Mouse (Mus musculus) CH12.LX (cell line): ENCODE results near the gene Cgas. TPM values are rescaled to one million over a fixed set of nuclear protein-coding genes. Genes with fewer than 3 reads are reported as not detected.

ENCODE experiments used
- DNase-seq: peaks from one replicate; pipeline ENCODE4 v3.0.0-alpha.2; 2013; ENCODE audit errors: extremely low read depth
- H3K27ac ChIP-seq: 2 replicates; pipeline ENCODE4 v1.5.1; 2012; ENCODE audit warnings: low read depth, mild to moderate bottlenecking, control low read depth, moderate library complexity; ENCODE audit not compliant: insufficient read depth
- H3K27me3 ChIP-seq: replicated peaks from 2 replicates; pipeline ENCODE3; 2012; ENCODE audit warnings: inconsistent platforms
- H3K36me3 ChIP-seq, 2 experiments: replicated peaks in 1 of 2; 2 replicates each; pipeline versions ENCODE3 to v1.6.1; 2012; ENCODE audit warnings: inconsistent platforms in 1 of 2, low read length in 1 of 2, mild to moderate bottlenecking in 1 of 2, mixed read lengths in 1 of 2, moderate library complexity in 1 of 2; ENCODE audit not compliant: control insufficient read depth in 1 of 2, insufficient read depth in 1 of 2
- H3K4me1 ChIP-seq, 2 experiments: 2 replicates each; pipeline ENCODE4 v1.6.1; 2012; ENCODE audit warnings: inconsistent platforms in 1 of 2, moderate library complexity in 1 of 2; ENCODE audit not compliant: insufficient read depth in 2 of 2, control insufficient read depth in 1 of 2
- H3K4me2 ChIP-seq: 2 replicates; pipeline ENCODE4 v1.6.1; 2012; ENCODE audit warnings: low read depth, mild to moderate bottlenecking, control low read depth; ENCODE audit not compliant: poor library complexity, insufficient read depth, severe bottlenecking
- H3K4me3 ChIP-seq, 3 experiments: fragments of 150-350 bp in 1 of 3; sonication (generic) in 1 of 3; replicated peaks in 1 of 3; 2 replicates each; pipeline versions ENCODE3 to v1.5.1; 2011 to 2012; ENCODE audit warnings: low read depth in 2 of 3, low read length in 2 of 3, mild to moderate bottlenecking in 2 of 3, moderate library complexity in 2 of 3, control low read depth in 1 of 3, improper control_type of control experiment in 1 of 3, inconsistent platforms in 1 of 3, mixed read lengths in 1 of 3; ENCODE audit not compliant: poor library complexity in 1 of 3
- H3K79me2 ChIP-seq: replicated peaks from 2 replicates; pipeline ENCODE4 v1.6.1; 2012; ENCODE audit warnings: mild to moderate bottlenecking, moderate library complexity; ENCODE audit not compliant: control insufficient read depth, poor library complexity, insufficient read depth, severe bottlenecking; ENCODE audit errors: extremely low read depth
- H3K9ac ChIP-seq: 2 replicates; pipeline ENCODE4 v1.6.1; 2012; ENCODE audit warnings: low read depth, mild to moderate bottlenecking, control low read depth, moderate library complexity; ENCODE audit not compliant: insufficient read depth
- H3K9me3 ChIP-seq: replicated peaks from 2 replicates; pipeline ENCODE3; 2012; ENCODE audit warnings: low read length, inconsistent platforms, mixed read lengths
- CHD1 ChIP-seq: IDR thresholded peaks from 2 replicates; pipeline ENCODE4 v1.6.1; 2012; ENCODE audit warnings: low read depth, low read length, improper control_type of control experiment, inconsistent platforms
- CHD2 ChIP-seq: IDR thresholded peaks from 2 replicates; pipeline ENCODE4 v1.6.1; 2011; ENCODE audit warnings: low read length, improper control_type of control experiment
- CTCF ChIP-seq, 2 experiments: IDR thresholded peaks in 1 of 2; conservative IDR thresholded peaks in 1 of 2; 2 replicates each; pipeline ENCODE4 v1.5.1; 2011 to 2012; ENCODE audit warnings: low read depth in 2 of 2, low read length in 2 of 2, improper control_type of control experiment in 1 of 2, inconsistent platforms in 1 of 2, mild to moderate bottlenecking in 1 of 2, moderate library complexity in 1 of 2
- E2F4 ChIP-seq: IDR thresholded peaks from 2 replicates; pipeline ENCODE4 v1.6.1; 2011; ENCODE audit warnings: low read depth, low read length, improper control_type of control experiment; ENCODE audit not compliant: insufficient replicate concordance
- ELF1 ChIP-seq: IDR thresholded peaks from 2 replicates; pipeline ENCODE4 v1.6.1; 2014; ENCODE audit warnings: low read depth, mild to moderate bottlenecking, inconsistent platforms, low read length, improper control_type of control experiment
- EP300 ChIP-seq: IDR thresholded peaks from 2 replicates; pipeline ENCODE4 v1.6.1; 2011; ENCODE audit warnings: low read length, improper control_type of control experiment
- HCFC1 ChIP-seq: IDR thresholded peaks from 2 replicates; pipeline ENCODE4 v1.6.1; 2012; ENCODE audit warnings: low read depth, mild to moderate bottlenecking, inconsistent platforms, low read length, improper control_type of control experiment
- IRF4 ChIP-seq: IDR thresholded peaks from 2 replicates; pipeline ENCODE4 v1.6.1; 2014; ENCODE audit warnings: low read depth, mild to moderate bottlenecking, inconsistent platforms, low read length, improper control_type of control experiment
- JUN ChIP-seq: IDR thresholded peaks from 2 replicates; pipeline ENCODE4 v1.6.1; 2011; ENCODE audit warnings: low read depth, mild to moderate bottlenecking, low read length, improper control_type of control experiment, moderate library complexity; ENCODE audit not compliant: insufficient read depth
- JUND ChIP-seq: conservative IDR thresholded peaks from 2 replicates; pipeline ENCODE4 v1.6.1; 2011; ENCODE audit warnings: low read depth, low read length, improper control_type of control experiment
- KAT2A ChIP-seq: IDR thresholded peaks from 2 replicates; pipeline ENCODE4 v1.6.1; 2012; ENCODE audit warnings: low read length, improper control_type of control experiment, inconsistent platforms; ENCODE audit not compliant: insufficient replicate concordance
- MAFK ChIP-seq: IDR thresholded peaks from 2 replicates; pipeline ENCODE4 v1.6.1; 2011; ENCODE audit warnings: low read length, improper control_type of control experiment; ENCODE audit not compliant: insufficient replicate concordance
- MAX ChIP-seq: IDR thresholded peaks from 2 replicates; pipeline ENCODE4 v1.6.1; 2011; ENCODE audit warnings: low read length, improper control_type of control experiment
- MAZ ChIP-seq: IDR thresholded peaks from 2 replicates; pipeline ENCODE4 v1.6.1; 2012; ENCODE audit warnings: low read depth, mild to moderate bottlenecking, inconsistent platforms, low read length, improper control_type of control experiment, moderate library complexity
- MEF2A ChIP-seq: IDR thresholded peaks from 2 replicates; pipeline ENCODE4 v1.6.1; 2014; ENCODE audit warnings: low read depth, mild to moderate bottlenecking, inconsistent platforms, low read length, improper control_type of control experiment, borderline replicate concordance
- MXI1 ChIP-seq: IDR thresholded peaks from 2 replicates; pipeline ENCODE4 v1.6.1; 2011; ENCODE audit warnings: mild to moderate bottlenecking, low read depth, low read length, improper control_type of control experiment
- MYC ChIP-seq: IDR thresholded peaks from 2 replicates; pipeline ENCODE4 v1.6.1; 2011; ENCODE audit warnings: low read depth, mild to moderate bottlenecking, improper control_type of control experiment, low read length
- NELFE ChIP-seq: IDR thresholded peaks from 2 replicates; pipeline ENCODE4 v1.6.1; 2011; ENCODE audit warnings: low read depth, low read length, improper control_type of control experiment
- NRF1 ChIP-seq: IDR thresholded peaks from 2 replicates; pipeline ENCODE4 v1.6.1; 2014; ENCODE audit warnings: low read depth, mild to moderate bottlenecking, inconsistent platforms, low read length, improper control_type of control experiment, moderate library complexity
- PAX5 ChIP-seq: IDR thresholded peaks from 2 replicates; pipeline ENCODE4 v1.6.1; 2012; ENCODE audit warnings: low read length, inconsistent platforms, mixed read lengths
- POLR2A ChIP-seq: IDR thresholded peaks from 2 replicates; pipeline ENCODE4 v1.6.1; 2011; ENCODE audit warnings: low read depth, mild to moderate bottlenecking, improper control_type of control experiment, low read length
- RAD21 ChIP-seq: IDR thresholded peaks from 2 replicates; pipeline ENCODE4 v1.6.1; 2011; ENCODE audit warnings: low read depth, mild to moderate bottlenecking, low read length, improper control_type of control experiment, moderate library complexity
- RCOR1 ChIP-seq: conservative IDR thresholded peaks from 2 replicates; pipeline ENCODE4 v1.6.1; 2012; ENCODE audit warnings: low read depth, mild to moderate bottlenecking, inconsistent platforms, low read length, improper control_type of control experiment
- SIN3A ChIP-seq: IDR thresholded peaks from 2 replicates; pipeline ENCODE4 v1.6.1; 2012; ENCODE audit warnings: low read length, improper control_type of control experiment, inconsistent platforms
- SMC3 ChIP-seq: IDR thresholded peaks from 2 replicates; pipeline ENCODE4 v1.6.1; 2011; ENCODE audit warnings: low read depth, low read length, improper control_type of control experiment
- TBP ChIP-seq: conservative IDR thresholded peaks from 2 replicates; pipeline ENCODE4 v1.6.1; 2011; ENCODE audit warnings: low read depth, low read length, improper control_type of control experiment
- TCF12 ChIP-seq: IDR thresholded peaks from 2 replicates; pipeline ENCODE4 v1.6.1; 2014; ENCODE audit warnings: low read depth, mild to moderate bottlenecking, inconsistent platforms, low read length, improper control_type of control experiment
- UBTF ChIP-seq: IDR thresholded peaks from 2 replicates; pipeline ENCODE4 v1.6.1; 2012; ENCODE audit warnings: low read depth, mild to moderate bottlenecking, inconsistent platforms, low read length, improper control_type of control experiment, moderate library complexity
- USF1 ChIP-seq: IDR thresholded peaks from 2 replicates; pipeline ENCODE4 v1.6.1; 2014; ENCODE audit warnings: low read depth, mild to moderate bottlenecking, inconsistent platforms, low read length, improper control_type of control experiment
- USF2 ChIP-seq: conservative IDR thresholded peaks from 2 replicates; pipeline ENCODE4 v1.6.1; 2011; ENCODE audit warnings: low read depth, low read length, improper control_type of control experiment
- ZC3H11A ChIP-seq: IDR thresholded peaks from 2 replicates; pipeline ENCODE4 v1.6.1; 2012; ENCODE audit warnings: low read depth, mild to moderate bottlenecking, inconsistent platforms, low read length, improper control_type of control experiment
- ZNF384 ChIP-seq: IDR thresholded peaks from 2 replicates; pipeline ENCODE4 v1.6.1; 2012; ENCODE audit warnings: low read depth, low read length, improper control_type of control experiment, inconsistent platforms
- dilution Hi-C: fragments of 300-500 bp; cut with MboI; formaldehyde crosslinking; loops from 2 replicates; pipeline ENCODE4 v1.14.3; 2020; ENCODE audit warnings: low sequenced_read_pairs; ENCODE audit not compliant: extremely low pct_unique_long_range_greater_than_20kb, extremely low pct_ligation_motif_present
- in situ Hi-C: fragments of 300-500 bp; cut with MboI; formaldehyde crosslinking; loops from 3 replicates; pipeline ENCODE4 v1.14.3; 2019; ENCODE audit warnings: low sequenced_read_pairs, low pct_ligation_motif_present, low pct_unique_long_range_greater_than_20kb, mixed read lengths
- polyA plus RNA-seq: library from polyadenylated mRNA; unstranded; fragments of >175 nt; gene quantifications from 2 replicates; pipeline ENCODE4 v1.2.1, GENCODE M21; 2012; ENCODE audit warnings: low read depth; ENCODE audit not compliant: insufficient read length
- total RNA-seq, 2 experiments: library from RNA; depleted of rRNA; stranded (reverse); fragments of 300-350 nt in 1 of 2; fragments of >200 nt in 1 of 2; gene quantifications; 2 replicates each; pipeline ENCODE4 v1.2.3; 2012 to 2014

Cgas gene
- total and polyA plus RNA-seq, 3 experiments: not detected

DNA sequence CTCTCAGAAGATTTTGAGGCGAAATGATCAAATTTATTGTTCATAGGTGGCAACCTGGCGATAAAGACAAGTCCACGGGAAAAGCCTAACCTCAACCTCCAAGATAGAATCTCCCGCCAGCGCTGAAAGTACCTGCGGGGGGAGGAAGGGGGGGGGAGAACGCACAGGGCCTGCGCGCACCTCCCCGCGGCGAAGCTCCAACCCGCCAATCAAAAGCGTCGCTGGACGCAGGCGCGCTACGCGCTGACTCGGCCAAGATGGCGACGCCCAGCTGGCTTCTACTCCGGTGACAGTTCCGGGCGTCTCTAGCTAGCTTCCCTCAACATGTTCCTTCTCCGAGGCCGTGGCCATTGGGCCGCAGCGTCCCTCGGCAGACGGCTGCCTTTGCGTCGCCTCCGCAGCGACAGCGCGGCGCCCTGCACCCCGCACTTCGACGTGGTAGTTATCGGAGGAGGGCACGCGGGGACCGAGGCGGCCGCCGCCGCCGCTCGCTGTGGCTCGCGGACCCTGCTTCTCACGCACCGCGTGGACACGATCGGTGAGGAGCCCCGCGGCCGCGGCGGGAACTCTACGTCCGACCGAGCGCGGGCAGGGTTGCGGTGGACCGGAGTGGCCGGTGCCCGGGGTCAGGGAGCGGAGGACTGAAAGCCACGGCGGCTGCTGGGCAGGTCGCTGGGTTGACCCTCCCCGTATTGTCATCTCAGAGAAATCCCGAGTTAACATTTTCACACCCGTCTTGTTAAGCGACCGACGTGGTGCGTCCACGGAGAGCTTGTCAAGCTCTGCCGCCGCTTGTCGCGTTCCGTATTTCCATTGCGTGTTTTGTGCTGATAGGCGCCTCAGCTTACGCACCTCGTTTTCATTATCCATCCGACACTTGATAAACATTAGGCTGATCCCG, 5.2 kb upstream of the Cgas start, which contains the start of the genes Mto1 and Gm17324:
TSS of gene Mto1 (plus strand) at position 236 of the 901 bp plus-strand sequence.
TSS of gene Gm17324 (minus strand) at position 814 of the 901 bp plus-strand sequence.
- Histone ChIP-seq H3K27ac (peak within 1 kb of the TSS; percentile 48), H3K4me2 (peak within 1 kb of the TSS; percentile 82), H3K27me3 (peaks cover 35% of the 10 kb centered on the region), H3K9me3 (peaks cover 17% of the 10 kb centered on the region), H3K79me2 (no peaks in the 10 kb centered on the region), H3K4me3 (peak within 1 kb of the TSS; percentile 88 to 94 (median 91)), H3K36me3 (peaks cover 18 to 32% of the 10 kb centered on the region in 2 experiments), H3K9ac (peak within 1 kb of the TSS; percentile 80), H3K4me1 (peaks cover 7 to 25% of the 10 kb centered on the region in 2 experiments)
- peak; percentile 91 for DNase-seq
- dilution Hi-C loops: no loop called here
- in situ Hi-C loops: no loop called here
- TF ChIP-seq NRF1 (peak; percentile 92), TCF12 (peak; percentile 75), SMC3 (no peak; the same call in 1 of the 2 replicates), USF2 (no peak), UBTF (no peak), KAT2A (peak; percentile 55; the same call in 1 of the 2 replicates), HCFC1 (peak; percentile 76), USF1 (no peak), CHD2 (no peak), MXI1 (peak; percentile 71), SIN3A (peak; percentile 53; the same call in 1 of the 2 replicates), IRF4 (peak; percentile 51), JUN (no peak), PAX5 (no peak), TBP (peak; percentile 66; the same call in 1 of the 2 replicates), POLR2A (peak; percentile 89), RCOR1 (no peak), MAX (peak; percentile 41), E2F4 (peak; percentile 94), MAFK (no peak), CHD1 (no peak), RAD21 (no peak), MEF2A (peak; percentile 26), EP300 (0 out of 2 replicates have a peak, but pooled peaks have one; percentile 15), JUND (no peak), MAZ (peak; percentile 92; the same call in 1 of the 2 replicates), ZNF384 (no peak), ZC3H11A (no peak), NELFE (peak; percentile 86), CTCF (conservative IDR thresholded peaks at IDR 0.05 in 1 of 2, IDR thresholded peaks at IDR 0.05 in 1 of 2; ENCODE audit: low read depth in 2 of 2, low read length in 2 of 2) (no peak), MYC (0 out of 2 replicates have a peak, but pooled peaks have one; percentile 46), ELF1 (peak; percentile 76)
